Mouse (Mus musculus) stomach, embryonic 15.5 days (tissue): ENCODE data around the gene Dnhd1. TPM values are rescaled to one million over a fixed set of nuclear protein-coding genes. Genes with fewer than 3 reads are reported as not detected.

ENCODE experiments used
- ATAC-seq: fragments of 200-750 bp; cut with Nextera tagmentation; 2 replicates; pipeline ENCODE4 v1.8.0; 2017; ENCODE audit warnings: low read depth, moderate number of reproducible peaks, moderate TSS enrichment; ENCODE audit not compliant: insufficient read depth, low FRiP score
- H3K27ac ChIP-seq: fragments of 300-500 bp; sonication (generic); 2 replicates; pipeline ENCODE4 v1.5.1; 2015; ENCODE audit warnings: mild to moderate bottlenecking, inconsistent platforms
- H3K27me3 ChIP-seq: fragments of 300-500 bp; sonication (generic); replicated peaks from 2 replicates; pipeline ENCODE4 v1.6.1; 2015; ENCODE audit warnings: inconsistent platforms
- H3K36me3 ChIP-seq: fragments of 300-500 bp; sonication (generic); 2 replicates; pipeline ENCODE4 v1.6.1; 2015; ENCODE audit warnings: inconsistent platforms
- H3K4me1 ChIP-seq: fragments of 300-500 bp; sonication (generic); 2 replicates; pipeline ENCODE4 v1.6.1; 2015; ENCODE audit warnings: inconsistent platforms
- H3K4me2 ChIP-seq: fragments of 300-500 bp; sonication (generic); 2 replicates; pipeline ENCODE4 v1.6.1; 2015; ENCODE audit warnings: mild to moderate bottlenecking, inconsistent platforms
- H3K4me3 ChIP-seq: fragments of 300-500 bp; sonication (generic); replicated peaks from 2 replicates; pipeline ENCODE4 v1.5.1; 2015; ENCODE audit warnings: inconsistent platforms
- H3K9ac ChIP-seq: fragments of 300-500 bp; sonication (generic); 2 replicates; pipeline ENCODE4 v1.6.1; 2015; ENCODE audit warnings: inconsistent platforms
- H3K9me3 ChIP-seq: fragments of 300-500 bp; sonication (generic); 2 replicates; pipeline ENCODE4 v1.6.1; 2016; ENCODE audit warnings: inconsistent platforms
- WGBS: fragments of 180-500 bp; shearing (Covaris S2); methylation state at CpG from one replicate; pipeline ENCODE4 v1.1.7; 2015; 5-methylcytosine and 5-hydroxymethylcytosine counted together
- polyA plus RNA-seq: library from polyadenylated mRNA; unstranded; fragments of >200 nt; fragmentation: Nextera tagmentation; extraction: Ambion mirVana; gene quantifications from 2 replicates; pipeline ENCODE4 v1.2.1, GENCODE M21; 2015

The Dnhd1 gene
- 0.71 and 0.95 TPM in 2 replicates for polyA plus RNA-seq

GRCm38 (mm10) chr7:105650639-105651435, at the start of gene Dnhd1:
TSS of gene Dnhd1 (plus strand) at chr7:105650827.
- under 1% methylated on average over 17 of the region's 17 CpGs for WGBS
- Histone ChIP-seq H3K9ac (peak within 1 kb of the TSS; percentile 20; the same call in 1 of the 2 replicates), H3K27ac (peak within 1 kb of the TSS; percentile 65), H3K27me3 (no peaks in the 10 kb centered on the region), H3K36me3 (no peaks in the 10 kb centered on the region), H3K4me3 (peak within 1 kb of the TSS; percentile 37), H3K9me3 (no peaks in the 10 kb centered on the region), H3K4me1 (peaks cover 4% of the 10 kb centered on the region; the same call in 1 of the 2 replicates), H3K4me2 (peak within 1 kb of the TSS; percentile 80)
- peak; percentile 95 for ATAC-seq

GRCm38 (mm10) chr7:105602860-105603623, 47.6 kb upstream of the Dnhd1 start:
- Histone ChIP-seq H3K27ac (no peak overlapping the region), H3K9ac (no peak overlapping the region), H3K4me3 (no peak overlapping the region), H3K36me3 (no peaks in the 10 kb centered on the region), H3K9me3 (no peaks in the 10 kb centered on the region), H3K27me3 (no peaks in the 10 kb centered on the region), H3K4me2 (no peak overlapping the region), H3K4me1 (no peaks in the 10 kb centered on the region)
- 32% methylated on average over 9 of the region's 9 CpGs for WGBS
- ATAC-seq, result no peak; the same call in 1 of the 2 replicates

GRCm38 (mm10) chr7:105608467-105608866, 42.2 kb upstream of the Dnhd1 start:
- Histone ChIP-seq H3K4me2 (no peak overlapping the region), H3K9ac (no peak overlapping the region), H3K36me3 (peaks cover 11% of the 10 kb centered on the region; the same call in 1 of the 2 replicates), H3K27me3 (no peaks in the 10 kb centered on the region), H3K27ac (no peak overlapping the region), H3K9me3 (no peaks in the 10 kb centered on the region), H3K4me1 (no peaks in the 10 kb centered on the region), H3K4me3 (no peak overlapping the region)
- 81% methylated on average over 3 of the region's 3 CpGs for WGBS
- ATAC-seq, result no peak

- no peak overlapping the region for H3K27ac ChIP-seq
- WGBS, result 88% methylated on average over 1 of the region's 1 CpGs
- H3K36me3 ChIP-seq, result peaks cover 11% of the 10 kb centered on the region
- no peak for ATAC-seq
- H3K9ac ChIP-seq, result no peak overlapping the region
- H3K4me1 ChIP-seq, result no peaks in the 10 kb centered on the region
- no peak overlapping the region for H3K4me3 ChIP-seq
- H3K27me3 ChIP-seq, result no peaks in the 10 kb centered on the region
- no peaks in the 10 kb centered on the region for H3K9me3 ChIP-seq
- H3K4me2 ChIP-seq, result no peak overlapping the region
Measured at GRCm38 (mm10) chr7:105611767-105612166, 38.9 kb upstream of the Dnhd1 start.

DNA sequence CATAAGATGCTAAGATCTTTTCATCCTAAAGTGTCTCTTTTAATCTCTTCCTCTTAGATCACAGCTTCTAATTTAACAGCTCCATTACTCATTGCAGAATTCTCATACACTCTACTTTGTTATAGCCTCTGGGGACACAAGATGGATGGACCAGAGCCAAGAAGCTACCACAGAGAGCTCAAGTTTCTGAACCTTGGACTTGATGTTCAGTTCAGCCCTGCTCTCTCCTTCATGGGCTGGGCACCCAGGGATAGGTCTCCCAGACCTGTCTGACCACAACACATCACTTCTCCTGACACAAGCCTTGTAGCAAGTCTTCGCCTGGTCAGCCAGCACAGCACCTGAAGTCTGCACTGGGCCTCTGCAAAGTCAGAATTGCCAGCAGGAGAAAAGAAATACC, 36.2 kb upstream of the Dnhd1 start:
- no peak overlapping the region for H3K4me2 ChIP-seq
- no peaks in the 10 kb centered on the region for H3K27me3 ChIP-seq
- no peak overlapping the region for H3K4me3 ChIP-seq
- ATAC-seq, result no peak
- H3K9me3 ChIP-seq, result no peaks in the 10 kb centered on the region
- WGBS, result 75% methylated on average over 1 of the region's 1 CpGs
- no peaks in the 10 kb centered on the region for H3K4me1 ChIP-seq
- no peak overlapping the region for H3K9ac ChIP-seq
- H3K27ac ChIP-seq, result no peak overlapping the region
- peaks cover 19% of the 10 kb centered on the region for H3K36me3 ChIP-seq

DNA sequence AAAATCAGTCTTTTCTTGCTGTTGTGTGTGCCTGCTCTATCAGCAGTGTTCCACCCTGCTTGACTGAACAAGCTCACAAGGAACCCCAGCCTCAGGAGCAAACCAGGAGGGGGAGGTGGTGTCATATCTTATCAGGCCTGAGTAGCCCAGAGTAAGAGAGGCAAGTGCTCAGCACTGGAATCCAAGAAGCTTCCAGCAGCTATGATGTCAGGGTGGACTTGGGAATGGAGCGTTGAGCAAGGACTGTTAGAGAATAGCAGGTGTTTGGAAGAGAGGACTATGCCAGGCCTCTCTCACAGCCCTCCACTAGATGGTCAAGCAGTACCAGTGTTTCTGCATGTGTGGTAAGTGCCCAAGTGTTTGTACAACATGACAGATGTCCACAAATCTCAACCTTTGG, 34.9 kb upstream of the Dnhd1 start:
- no peak overlapping the region for H3K9ac ChIP-seq
- no peak overlapping the region for H3K4me2 ChIP-seq
- ATAC-seq, result no peak; the same call in 1 of the 2 replicates
- no peaks in the 10 kb centered on the region for H3K9me3 ChIP-seq
- H3K27me3 ChIP-seq, result no peaks in the 10 kb centered on the region
- peaks cover 23% of the 10 kb centered on the region for H3K36me3 ChIP-seq
- WGBS, result 80% methylated on average over 1 of the region's 1 CpGs
- no peaks in the 10 kb centered on the region for H3K4me1 ChIP-seq
- no peak overlapping the region for H3K27ac ChIP-seq
- no peak overlapping the region for H3K4me3 ChIP-seq

- peaks cover 21% of the 10 kb centered on the region for H3K36me3 ChIP-seq
- H3K4me1 ChIP-seq, result no peaks in the 10 kb centered on the region
- H3K4me2 ChIP-seq, result no peak overlapping the region
- no peak overlapping the region for H3K9ac ChIP-seq
- H3K27me3 ChIP-seq, result no peaks in the 10 kb centered on the region
- no peaks in the 10 kb centered on the region for H3K9me3 ChIP-seq
- 68% methylated on average over 6 of the region's 6 CpGs for WGBS
- no peak overlapping the region for H3K27ac ChIP-seq
- H3K4me3 ChIP-seq, result no peak overlapping the region
- ATAC-seq, result no peak
Measured at GRCm38 (mm10) chr7:105616561-105616960, 34.1 kb upstream of the Dnhd1 start.

DNA sequence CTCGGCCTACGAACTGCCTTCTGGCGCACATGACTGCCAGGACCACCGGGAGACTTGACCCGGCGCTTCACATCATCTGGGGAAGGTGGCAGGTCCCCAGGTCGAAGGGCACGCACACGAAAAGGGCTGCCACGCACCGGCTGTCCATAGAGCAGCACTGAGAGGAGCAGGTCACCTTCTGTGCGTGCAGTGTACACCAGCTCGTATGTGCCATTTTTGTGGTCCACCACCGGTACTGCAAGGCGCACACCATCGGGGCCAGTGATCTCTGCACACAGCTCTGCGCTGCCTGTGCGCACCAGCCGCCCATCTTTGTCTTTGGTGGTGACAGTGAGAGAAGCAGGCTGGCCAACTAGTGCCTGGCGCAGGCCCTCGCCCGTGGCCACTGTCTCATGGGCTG, 32.8 kb upstream of the Dnhd1 start:
- H3K9me3 ChIP-seq, result no peaks in the 10 kb centered on the region
- no peaks in the 10 kb centered on the region for H3K27me3 ChIP-seq
- no peak overlapping the region for H3K4me2 ChIP-seq
- H3K4me3 ChIP-seq, result no peak overlapping the region
- no peak for ATAC-seq
- 93% methylated on average over 22 of the region's 22 CpGs for WGBS
- no peak overlapping the region for H3K27ac ChIP-seq
- H3K9ac ChIP-seq, result no peak overlapping the region
- no peaks in the 10 kb centered on the region for H3K4me1 ChIP-seq
- peaks cover 26% of the 10 kb centered on the region for H3K36me3 ChIP-seq

- Histone ChIP-seq H3K4me2 (no peak overlapping the region), H3K27ac (no peak overlapping the region), H3K9ac (no peak overlapping the region), H3K36me3 (peaks cover 32% of the 10 kb centered on the region), H3K27me3 (no peaks in the 10 kb centered on the region), H3K4me3 (no peak overlapping the region), H3K4me1 (no peaks in the 10 kb centered on the region), H3K9me3 (no peaks in the 10 kb centered on the region)
- WGBS, result 46% methylated on average over 3 of the region's 3 CpGs
- ATAC-seq, result no peak
Measured at GRCm38 (mm10) chr7:105619701-105620100, 30.9 kb upstream of the Dnhd1 start.

DNA sequence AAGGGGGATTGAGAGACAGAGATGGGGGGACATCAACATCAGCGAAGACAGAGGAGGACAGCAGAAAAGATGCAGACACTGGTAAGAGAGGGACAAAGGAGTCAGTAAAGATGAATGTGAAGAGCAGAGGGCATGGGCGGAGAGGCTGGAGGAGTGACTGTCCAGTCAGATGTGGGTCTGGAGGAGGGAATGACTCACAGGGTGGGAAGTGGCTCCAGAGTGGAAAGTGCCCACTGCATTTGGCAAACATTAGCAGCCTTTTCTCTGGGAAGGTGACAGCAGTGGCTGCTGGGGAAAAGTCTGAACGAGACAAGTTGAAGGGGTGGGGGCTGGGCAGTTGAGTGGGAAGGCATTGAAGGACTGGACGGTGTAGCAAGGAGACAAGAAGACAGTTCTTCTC, 29.6 kb upstream of the Dnhd1 start:
- H3K9me3 ChIP-seq, result no peaks in the 10 kb centered on the region
- H3K27me3 ChIP-seq, result no peaks in the 10 kb centered on the region
- no peak for ATAC-seq
- H3K4me2 ChIP-seq, result no peak overlapping the region
- H3K4me1 ChIP-seq, result no peaks in the 10 kb centered on the region
- H3K4me3 ChIP-seq, result no peak overlapping the region
- H3K36me3 ChIP-seq, result peaks cover 37% of the 10 kb centered on the region
- 69% methylated on average over 4 of the region's 4 CpGs for WGBS
- H3K27ac ChIP-seq, result no peak overlapping the region
- H3K9ac ChIP-seq, result no peak overlapping the region

- Histone ChIP-seq H3K9me3 (no peaks in the 10 kb centered on the region), H3K36me3 (peaks cover 37% of the 10 kb centered on the region), H3K9ac (no peak overlapping the region), H3K4me3 (no peak overlapping the region), H3K4me1 (no peaks in the 10 kb centered on the region), H3K27me3 (no peaks in the 10 kb centered on the region), H3K27ac (no peak overlapping the region), H3K4me2 (no peak overlapping the region)
- ATAC-seq, result no peak
- 72% methylated on average over 8 of the region's 8 CpGs for WGBS
Measured at GRCm38 (mm10) chr7:105621646-105622292, 28.9 kb upstream of the Dnhd1 start.

DNA sequence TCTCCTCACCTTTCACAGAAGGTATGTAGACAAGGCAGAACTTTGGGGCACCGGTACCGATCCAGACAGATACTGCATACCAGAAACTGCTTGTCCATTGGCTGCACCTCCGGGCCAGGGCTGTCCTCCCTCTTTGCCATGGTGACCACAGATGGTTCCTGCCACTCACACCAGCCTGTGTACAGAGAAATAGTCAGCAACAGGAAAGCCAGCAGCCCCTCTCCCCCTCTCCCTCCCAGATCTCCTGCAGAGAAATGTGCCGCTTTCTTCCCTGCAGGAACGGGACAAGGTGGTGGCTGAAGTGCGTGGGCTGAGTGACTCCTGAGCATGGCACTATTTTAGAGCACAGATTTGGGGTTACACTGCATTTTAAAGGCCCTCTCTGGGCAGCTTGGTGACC, 25.2 kb upstream of the Dnhd1 start:
- Histone ChIP-seq H3K36me3 (peaks cover 26% of the 10 kb centered on the region; the same call in 1 of the 2 replicates), H3K9ac (no peak overlapping the region), H3K9me3 (no peaks in the 10 kb centered on the region), H3K4me1 (0 out of 2 replicates have a peak, but pooled peaks cover 6% of the 10 kb centered on the region), H3K27ac (no peak overlapping the region), H3K4me3 (no peak overlapping the region), H3K4me2 (no peak overlapping the region), H3K27me3 (no peaks in the 10 kb centered on the region)
- WGBS, result 73% methylated on average over 6 of the region's 6 CpGs
- ATAC-seq, result no peak
